Mouse (Mus musculus) small intestine, adult 2 months (tissue): Measurements from ENCODE around the gene Nr1h5. TPM values are rescaled to one million over a fixed set of nuclear protein-coding genes. Genes with fewer than 3 reads are reported as not detected.

ENCODE experiments used
- H3K27ac ChIP-seq: fragments of 200-500 bp; 2 replicates; pipeline ENCODE4 v1.5.1; 2012; ENCODE audit warnings: low read depth, low read length, control low read depth, inconsistent platforms; ENCODE audit not compliant: insufficient read depth
- H3K27me3 ChIP-seq: fragments of 200-500 bp; 2 replicates; pipeline ENCODE4 v1.6.1; 2012; ENCODE audit warnings: mild to moderate bottlenecking, moderate library complexity, low read length, inconsistent platforms; ENCODE audit not compliant: control insufficient read depth, insufficient read depth
- H3K36me3 ChIP-seq: fragments of 200-500 bp; 2 replicates; pipeline ENCODE4 v1.6.1; 2012; ENCODE audit warnings: mild to moderate bottlenecking, low read length, control low read depth, inconsistent platforms; ENCODE audit not compliant: control insufficient read depth, insufficient read depth
- H3K4me1 ChIP-seq: fragments of 200-500 bp; 2 replicates; pipeline ENCODE4 v1.6.1; 2012; ENCODE audit warnings: low read length, inconsistent platforms, mixed read lengths; ENCODE audit not compliant: control insufficient read depth, insufficient read depth, insufficient read length
- H3K4me3 ChIP-seq: fragments of 200-500 bp; 2 replicates; pipeline ENCODE4 v1.5.1; 2012; ENCODE audit warnings: low read depth, mild to moderate bottlenecking, control low read depth, inconsistent platforms, low read length, moderate library complexity
- CTCF ChIP-seq: fragments of 200-500 bp; IDR thresholded peaks from 2 replicates; pipeline ENCODE4 v1.5.1; 2012; ENCODE audit warnings: low read depth, mild to moderate bottlenecking, control low read depth, inconsistent platforms, low read length, moderate library complexity, mixed read lengths; ENCODE audit not compliant: insufficient replicate concordance, insufficient read length; ENCODE audit errors: extremely low read depth
- POLR2A ChIP-seq: fragments of 200-500 bp; IDR thresholded peaks from 2 replicates; pipeline ENCODE4 v1.6.1; 2012; ENCODE audit warnings: low read depth, mild to moderate bottlenecking, control low read depth, inconsistent platforms, low read length, moderate library complexity
- WGBS: fragments of 180-500 bp; shearing (Covaris S2); methylation state at CpG from one replicate; pipeline ENCODE4 v1.1.7; 2018; 5-methylcytosine and 5-hydroxymethylcytosine counted together
- polyA plus RNA-seq: library from polyadenylated mRNA; depleted of rRNA; stranded (reverse); fragments of >200 nt; gene quantifications from 2 replicates; pipeline ENCODE4 v1.2.3, GENCODE M21; 2012

The Nr1h5 gene
- polyA plus RNA-seq, 1 experiment: not detected

DNA sequence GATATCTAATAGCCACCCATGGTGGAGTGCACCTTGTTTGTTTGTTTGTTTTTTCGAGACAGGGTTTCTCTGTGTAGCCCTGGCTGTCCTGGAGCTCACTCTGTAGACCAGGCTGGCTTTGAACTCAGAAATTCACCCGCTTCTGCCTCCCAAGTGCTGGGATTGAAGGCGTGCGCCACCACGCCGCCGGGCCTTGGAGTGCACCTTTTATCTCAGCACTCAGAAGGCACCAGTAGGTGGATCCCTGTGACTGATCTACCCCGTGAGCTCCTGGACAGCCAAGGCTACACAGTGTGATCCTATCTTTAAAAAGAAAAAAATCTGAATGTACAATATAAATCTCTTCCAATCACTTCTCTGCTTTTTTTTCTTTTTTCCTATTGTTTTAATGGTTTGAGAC, 27.1 kb upstream of the Nr1h5 start:
- H3K27me3 ChIP-seq: no peaks in the 10 kb centered on the region
- H3K4me3 ChIP-seq: no peak overlapping the region
- no peaks in the 10 kb centered on the region for H3K36me3 ChIP-seq
- H3K27ac ChIP-seq: no peak overlapping the region
- 73% methylated on average over 8 of the region's 8 CpGs for WGBS
- no peak for TF ChIP-seq POLR2A
- no peak for TF ChIP-seq CTCF
- peaks cover 3% of the 10 kb centered on the region; the same call in 1 of the 2 replicates for H3K4me1 ChIP-seq

DNA sequence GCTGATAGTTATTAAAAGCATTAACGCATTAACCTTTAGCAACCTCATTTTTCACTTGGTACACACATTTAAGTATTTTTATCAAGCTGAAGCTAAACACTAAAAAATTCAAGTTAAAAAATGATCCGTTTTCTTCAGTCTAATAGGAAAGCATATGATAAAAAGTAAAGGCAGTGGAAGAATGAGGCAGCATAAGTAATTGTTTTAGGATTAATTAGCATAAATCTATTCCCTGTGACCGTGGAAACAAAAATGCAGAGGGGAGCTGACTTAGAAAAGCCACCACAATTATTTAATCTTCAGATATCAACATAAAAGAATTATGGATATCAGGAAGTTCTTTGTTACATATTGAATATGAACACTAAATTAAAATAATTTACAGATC, 16.4 kb upstream of the Nr1h5 start:
- no peak for TF ChIP-seq CTCF
- TF ChIP-seq POLR2A: no peak
- Histone ChIP-seq H3K4me1 (peaks cover 5% of the 10 kb centered on the region; the same call in 1 of the 2 replicates), H3K27ac (no peak overlapping the region), H3K4me3 (no peak overlapping the region), H3K27me3 (no peaks in the 10 kb centered on the region), H3K36me3 (no peaks in the 10 kb centered on the region)
- 71% methylated on average over 3 of the region's 3 CpGs for WGBS

DNA sequence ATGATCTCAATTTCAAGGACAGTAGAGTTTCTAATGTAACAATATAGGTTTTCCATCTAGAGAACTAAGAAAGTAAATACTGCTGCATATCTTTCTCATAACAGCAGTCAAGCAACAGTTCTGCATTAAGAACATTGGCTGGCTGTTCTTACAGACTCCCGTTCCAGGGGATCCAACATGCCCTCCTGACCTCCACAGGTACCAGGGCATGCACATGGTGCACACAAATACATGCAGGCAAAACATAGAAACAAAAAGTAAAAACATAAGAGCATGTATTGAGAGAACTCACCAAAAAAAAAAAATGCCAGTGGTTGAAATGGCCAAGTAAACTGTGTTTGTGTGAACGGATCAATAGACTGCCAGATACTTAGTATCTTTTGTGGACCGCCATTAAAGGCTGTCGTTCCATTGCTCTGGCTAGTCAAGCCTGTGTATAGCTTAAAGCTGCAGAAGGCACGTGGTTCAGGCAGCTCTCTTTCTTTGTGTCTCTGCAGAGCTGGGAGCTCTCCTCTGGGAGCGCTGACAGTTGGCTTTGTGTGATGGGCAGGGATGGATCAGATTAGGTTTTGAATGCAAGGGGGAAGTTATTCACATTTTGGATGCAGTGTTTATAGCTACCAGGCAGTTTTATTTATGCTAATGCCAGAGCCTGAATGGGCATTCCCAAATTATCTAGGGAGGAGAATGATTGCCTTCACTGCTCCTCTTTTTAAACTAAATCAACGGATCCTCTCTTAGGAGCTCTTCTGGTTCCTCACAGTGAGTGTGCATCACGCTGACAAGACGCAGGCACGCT, 15.8 kb upstream of the Nr1h5 start:
- no peaks in the 10 kb centered on the region for H3K36me3 ChIP-seq
- no peaks in the 10 kb centered on the region for H3K27me3 ChIP-seq
- 54% methylated on average over 10 of the region's 10 CpGs for WGBS
- H3K4me1 ChIP-seq: peaks cover 5% of the 10 kb centered on the region; the same call in 1 of the 2 replicates
- H3K4me3 ChIP-seq: no peak overlapping the region
- no peak for TF ChIP-seq POLR2A
- no peak for TF ChIP-seq CTCF
- no peak overlapping the region for H3K27ac ChIP-seq

DNA sequence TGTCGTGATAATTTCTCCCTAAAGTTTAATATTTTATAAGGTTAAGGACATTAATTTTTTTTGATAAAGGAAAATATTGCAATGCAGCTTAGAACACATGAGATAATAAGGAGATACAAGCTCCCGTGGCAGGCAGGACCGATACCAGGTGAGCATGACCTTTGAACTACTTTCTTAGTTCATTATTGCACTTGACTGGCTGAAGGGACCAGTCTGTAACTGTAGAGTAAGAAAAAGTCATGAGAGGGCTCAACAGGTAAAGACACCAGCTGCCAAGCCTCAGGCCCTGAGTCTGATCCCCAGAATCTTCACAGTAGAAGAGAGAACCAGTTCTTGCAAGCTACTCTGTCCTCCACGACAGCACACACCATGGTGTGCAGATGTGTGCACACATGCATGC, 13.0 kb upstream of the Nr1h5 start:
- TF ChIP-seq POLR2A: no peak
- TF ChIP-seq CTCF: no peak
- H3K27me3 ChIP-seq: no peaks in the 10 kb centered on the region
- 26% methylated on average over 4 of the region's 4 CpGs for WGBS
- H3K4me1 ChIP-seq: peaks cover 5% of the 10 kb centered on the region; the same call in 1 of the 2 replicates
- H3K36me3 ChIP-seq: no peaks in the 10 kb centered on the region
- H3K27ac ChIP-seq: no peak overlapping the region
- H3K4me3 ChIP-seq: no peak overlapping the region

DNA sequence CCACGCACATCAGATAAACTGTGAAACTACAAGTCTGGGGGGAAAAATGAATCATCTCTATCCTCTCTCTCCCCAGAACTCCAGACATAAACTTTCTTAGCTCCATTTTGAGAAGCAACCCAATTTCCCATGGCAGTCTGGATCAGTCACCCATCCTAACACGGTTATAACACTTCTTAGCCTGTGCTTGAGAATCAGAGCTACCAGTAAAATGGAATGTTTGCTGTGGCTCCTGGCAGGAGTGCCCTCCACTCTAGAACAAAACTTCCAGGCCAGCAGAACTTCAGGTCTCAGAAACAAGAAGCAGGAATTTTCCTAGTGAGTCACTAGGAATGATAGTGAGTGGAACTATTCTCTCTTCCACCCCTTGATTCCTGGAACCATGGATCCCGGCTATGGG, 6.6 kb upstream of the Nr1h5 start:
- Histone ChIP-seq H3K4me1 (peaks cover 12% of the 10 kb centered on the region), H3K27ac (no peak overlapping the region), H3K36me3 (no peaks in the 10 kb centered on the region), H3K4me3 (no peak overlapping the region), H3K27me3 (no peaks in the 10 kb centered on the region)
- WGBS: 52% methylated on average over 3 of the region's 3 CpGs
- TF ChIP-seq POLR2A: no peak
- TF ChIP-seq CTCF: no peak

DNA sequence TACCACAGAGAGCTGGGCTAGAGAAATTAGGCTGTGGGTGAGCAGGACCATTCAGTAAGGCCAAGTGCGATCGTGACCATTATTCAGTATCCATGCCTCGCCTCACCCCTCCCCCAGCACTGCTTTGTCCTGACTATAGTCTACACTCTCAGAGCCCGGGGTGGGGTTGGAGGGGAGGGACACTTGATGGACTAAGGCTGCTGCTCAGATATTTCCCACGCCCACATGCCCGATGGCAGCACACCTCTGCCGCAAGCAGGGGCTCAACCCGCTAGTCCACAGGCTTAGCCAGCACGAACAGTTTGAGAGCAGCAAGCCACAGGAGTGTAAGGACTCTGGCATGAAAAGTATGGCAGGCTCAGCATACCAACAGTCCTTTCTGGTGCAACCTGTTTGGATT, 6.1 kb upstream of the Nr1h5 start:
- TF ChIP-seq CTCF (no peak), POLR2A (no peak)
- H3K4me1 ChIP-seq: peaks cover 12% of the 10 kb centered on the region
- no peak overlapping the region for H3K27ac ChIP-seq
- no peaks in the 10 kb centered on the region for H3K27me3 ChIP-seq
- no peak overlapping the region for H3K4me3 ChIP-seq
- WGBS: 55% methylated on average over 9 of the region's 9 CpGs
- H3K36me3 ChIP-seq: no peaks in the 10 kb centered on the region

DNA sequence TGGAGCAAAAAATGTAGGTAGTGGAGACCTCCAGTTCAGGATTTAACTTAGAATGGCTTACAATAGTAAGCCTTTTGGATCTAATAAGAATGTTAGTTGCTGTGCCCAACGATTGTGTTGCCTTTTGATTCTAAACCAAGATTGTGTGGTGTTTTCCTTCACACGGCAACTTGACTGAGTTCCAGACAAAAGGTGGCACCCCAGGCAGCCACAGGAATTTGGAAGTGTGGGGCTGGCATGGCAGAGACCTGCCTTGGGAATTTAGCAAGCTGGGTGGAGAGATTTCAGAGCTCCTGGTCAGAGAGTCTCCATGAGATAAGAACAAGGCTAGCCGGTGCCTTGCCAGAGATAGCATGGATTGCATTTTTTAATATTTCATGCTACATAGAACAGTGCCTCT, 8.3 kb downstream of the Nr1h5 start:
- 50% methylated on average over 3 of the region's 3 CpGs for WGBS
- H3K27ac ChIP-seq: no peak overlapping the region

More for the DNA sequence above, 8.3 kb downstream of the Nr1h5 start:
- H3K4me3 ChIP-seq: no peak overlapping the region
- TF ChIP-seq POLR2A: no peak
- no peak for TF ChIP-seq CTCF
- H3K4me1 ChIP-seq: no peaks in the 10 kb centered on the region
- no peaks in the 10 kb centered on the region for H3K27me3 ChIP-seq
- no peaks in the 10 kb centered on the region for H3K36me3 ChIP-seq
